Mouse (Mus musculus): ENCODE measurements around the gene Reck. TPM values are rescaled to one million over a fixed set of nuclear protein-coding genes. Genes with fewer than 3 reads are reported as not detected.

Reck gene
- polyA plus RNA-seq, 1 experiment from 2014 or later = 12.8 TPM

Other genes starting within 250 kb of the Reck start
- 11.0 and 11.2 TPM in 2 replicates for gene Npr2, start 243.6 kb upstream of the Reck start, polyA plus RNA-seq (2016; fragmentation: Nextera tagmentation; extraction: Ambion mirVana)
- 0.40 and 0.51 TPM in 2 replicates for gene Spag8, start 221.9 kb upstream of the Reck start, polyA plus RNA-seq (2016; fragmentation: Nextera tagmentation; extraction: Ambion mirVana)
- gene Hint2, start 219.1 kb upstream of the Reck start, polyA plus RNA-seq (2016; fragmentation: Nextera tagmentation; extraction: Ambion mirVana) = 130 and 139 TPM in 2 replicates
- 5.1 and 5.6 TPM in 2 replicates for gene Tmem8b, start 206.6 kb upstream of the Reck start, polyA plus RNA-seq (2016; fragmentation: Nextera tagmentation; extraction: Ambion mirVana)
- 3.8 and 3.9 TPM in 2 replicates for gene Fam221b, start 206.4 kb upstream of the Reck start, polyA plus RNA-seq (2016; fragmentation: Nextera tagmentation; extraction: Ambion mirVana)
- gene Olfr70, start 174.7 kb upstream of the Reck start, polyA plus RNA-seq (2016; fragmentation: Nextera tagmentation; extraction: Ambion mirVana) = not detected in 2 replicates
- gene Olfr71, start 165.3 kb upstream of the Reck start, polyA plus RNA-seq (2016; fragmentation: Nextera tagmentation; extraction: Ambion mirVana) = not detected in 2 replicates
- 0.96 and 1.0 TPM in 2 replicates for gene Hrct1, start 148.3 kb upstream of the Reck start, polyA plus RNA-seq (2016; fragmentation: Nextera tagmentation; extraction: Ambion mirVana)
- 0.15 and 0.35 TPM in 2 replicates for gene Spaar, start 145.5 kb upstream of the Reck start, polyA plus RNA-seq (2016; fragmentation: Nextera tagmentation; extraction: Ambion mirVana)
- not detected in 2 replicates for gene Olfr159, start 104.5 kb upstream of the Reck start, polyA plus RNA-seq (2016; fragmentation: Nextera tagmentation; extraction: Ambion mirVana)
- not detected in 2 replicates for gene Olfr156, start 51.6 kb upstream of the Reck start, polyA plus RNA-seq (2016; fragmentation: Nextera tagmentation; extraction: Ambion mirVana)
- not detected in 2 replicates for gene Olfr157, start 35.3 kb upstream of the Reck start, polyA plus RNA-seq (2016; fragmentation: Nextera tagmentation; extraction: Ambion mirVana)
- gene Olfr155, start 24.0 kb upstream of the Reck start, polyA plus RNA-seq (2016; fragmentation: Nextera tagmentation; extraction: Ambion mirVana) = not detected in 2 replicates
- gene Glipr2, start 81.9 kb downstream of the Reck start, polyA plus RNA-seq (2016; fragmentation: Nextera tagmentation; extraction: Ambion mirVana) = 95.7 and 97.5 TPM in 2 replicates
- gene Ccin, start 108.0 kb downstream of the Reck start, polyA plus RNA-seq (2016; fragmentation: Nextera tagmentation; extraction: Ambion mirVana) = 0.09 TPM in 1 of 2 replicates, not detected in the other
- gene Clta, start 128.9 kb downstream of the Reck start, polyA plus RNA-seq (2016; fragmentation: Nextera tagmentation; extraction: Ambion mirVana) = 153 and 163 TPM in 2 replicates
- 35.6 and 36.3 TPM in 2 replicates for gene Gne, start 208.6 kb downstream of the Reck start, polyA plus RNA-seq (2016; fragmentation: Nextera tagmentation; extraction: Ambion mirVana)

Data from heart, embryonic 12.5 days (tissue).